ENCODE assay signal across 20 mouse cellular contexts in the genomic region with DNA sequence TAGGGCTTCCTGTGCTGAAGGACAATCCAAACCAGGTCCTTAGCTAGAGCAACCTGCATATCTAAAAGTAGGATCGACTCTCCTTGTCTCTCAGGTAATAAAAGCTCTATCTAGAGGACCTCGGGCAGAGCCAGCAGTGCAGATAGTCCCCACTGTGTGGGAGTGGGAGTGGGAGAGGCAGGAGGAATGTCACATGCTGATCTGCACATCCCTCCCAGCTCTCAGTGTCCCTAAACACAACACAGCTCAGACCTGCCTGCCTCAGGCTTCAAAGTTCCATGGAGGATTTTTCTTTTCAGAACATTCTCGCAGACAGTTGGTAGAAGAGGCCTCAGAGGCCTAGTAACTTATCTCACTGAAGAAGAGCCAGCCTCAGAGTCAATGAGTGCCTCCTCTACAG.
"Had no signal": no experiment of that assay in that cellular context is flagged by ENCODE, and none has a peak within 500 bp of the region (broad histone marks: within the 10 kb centered on the region; RNA-seq: fewer than 3 reads in every experiment).

No protein-coding gene starts in this region.

- DNase-seq: kidney, adult 9 months; kidney, postnatal 25 days; layer of hippocampus, postnatal 36 days; lung, adult 2 months; lung, postnatal 14 days; lung, postnatal 4 days; right cerebral cortex, adult 18-20 months; right cerebral cortex, postnatal 14 days; right cerebral cortex, postnatal 4 days; thymus, postnatal 36 days had no signal

- H3K4me2 ChIP-seq: limb, embryonic 12.5 days; limb, embryonic 15.5 days; liver, embryonic 12.5 days; liver, embryonic 15.5 days; midbrain, embryonic 12.5 days; midbrain, embryonic 15.5 days; neural tube, embryonic 12.5 days; neural tube, embryonic 15.5 days had no signal

- ATAC-seq: intestine, postnatal 0 days; liver, embryonic 12.5 days; midbrain, embryonic 15.5 days had no signal

- H3K36me3 ChIP-seq: limb, embryonic 12.5 days; limb, embryonic 15.5 days; liver, embryonic 12.5 days; liver, embryonic 15.5 days; midbrain, embryonic 12.5 days; midbrain, embryonic 15.5 days; neural tube, embryonic 12.5 days; neural tube, embryonic 15.5 days had no signal

- H3K27me3 ChIP-seq: limb, embryonic 12.5 days; limb, embryonic 15.5 days; liver, embryonic 12.5 days; liver, embryonic 15.5 days; midbrain, embryonic 12.5 days; midbrain, embryonic 15.5 days; neural tube, embryonic 12.5 days; neural tube, embryonic 15.5 days had no signal

- H3K27ac ChIP-seq: left cerebral cortex, adult 2 months; limb, embryonic 12.5 days; limb, embryonic 15.5 days; liver, embryonic 12.5 days; liver, embryonic 15.5 days; midbrain, embryonic 12.5 days; midbrain, embryonic 15.5 days; neural tube, embryonic 12.5 days; neural tube, embryonic 15.5 days had no signal

- H3K9ac ChIP-seq: limb, embryonic 12.5 days; limb, embryonic 15.5 days; liver, embryonic 12.5 days; liver, embryonic 15.5 days; midbrain, embryonic 12.5 days; midbrain, embryonic 15.5 days; neural tube, embryonic 12.5 days; neural tube, embryonic 15.5 days had no signal

- H3K4me3 ChIP-seq: left cerebral cortex, adult 2 months; limb, embryonic 12.5 days; limb, embryonic 15.5 days; liver, embryonic 12.5 days; liver, embryonic 15.5 days; midbrain, embryonic 12.5 days; midbrain, embryonic 15.5 days; neural tube, embryonic 12.5 days; neural tube, embryonic 15.5 days had no signal

- H3K9me3 ChIP-seq: limb, embryonic 12.5 days; limb, embryonic 15.5 days; liver, embryonic 12.5 days; liver, embryonic 15.5 days; midbrain, embryonic 12.5 days; midbrain, embryonic 15.5 days; neural tube, embryonic 12.5 days; neural tube, embryonic 15.5 days had no signal

- H3K4me1 ChIP-seq: liver, embryonic 12.5 days; liver, embryonic 15.5 days; midbrain, embryonic 12.5 days; midbrain, embryonic 15.5 days; neural tube, embryonic 12.5 days; neural tube, embryonic 15.5 days had no signal
